Mouse (Mus musculus) heart, postnatal 10 days (tissue): ENCODE data around the gene Rabl6. TPM values are rescaled to one million over a fixed set of nuclear protein-coding genes. Genes with fewer than 3 reads are reported as not detected.

Source experiments
- DNase-seq, 2 experiments: peaks; one replicate each; pipeline ENCODE4 v3.0.0; 2021
- intact Hi-C: fragments of 180-260 bp; cut with DNase I; formaldehyde crosslinking; loops from one replicate; pipeline ENCODE4 v1.15.1; 2025
- total RNA-seq, 2 experiments: library from RNA; stranded (reverse); gene quantifications; 2 replicates each; pipeline ENCODE4 v1.2.3; 2021

Gene Rabl6
- total RNA-seq, 2 experiments from 2014 or later, result 49.4 to 57.6 TPM

DNA sequence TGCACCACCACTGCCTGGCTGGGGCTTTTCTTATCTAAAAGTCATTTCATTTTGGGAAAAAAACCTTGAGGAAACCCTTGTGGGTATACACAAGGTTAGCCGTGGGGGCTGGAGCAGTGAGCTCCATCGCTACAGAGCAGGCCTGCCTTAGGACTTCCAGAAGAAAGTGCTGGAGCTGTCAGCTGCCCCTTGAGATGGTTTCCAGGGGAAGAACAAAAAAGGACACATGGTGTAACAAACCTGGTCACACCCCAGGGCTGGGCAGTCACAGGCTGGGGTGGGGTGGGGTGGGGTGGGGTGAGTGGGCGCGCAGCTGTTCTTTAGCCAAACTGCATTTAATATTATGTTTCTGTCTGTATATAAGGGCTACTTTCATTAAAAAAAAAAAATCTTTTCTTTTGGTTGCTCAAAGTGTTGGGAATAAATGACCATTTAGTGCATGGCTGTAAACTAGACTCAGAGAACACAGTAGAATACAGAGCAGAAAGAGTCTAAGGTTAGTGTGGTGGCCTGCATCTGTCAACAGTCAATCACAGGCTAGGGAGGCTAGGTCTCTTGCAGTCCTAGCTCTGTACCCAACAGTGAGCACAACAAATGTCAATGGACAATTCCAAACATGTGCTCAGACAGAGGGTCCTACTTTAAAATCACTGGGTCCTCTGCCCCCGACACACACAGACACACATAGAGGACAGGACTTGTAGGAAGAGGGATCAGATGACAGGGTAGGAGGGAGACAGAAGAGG is 11.4 kb downstream of the Rabl6 start:
- no peak for DNase-seq
- intact Hi-C loops, result no loop called here

DNA sequence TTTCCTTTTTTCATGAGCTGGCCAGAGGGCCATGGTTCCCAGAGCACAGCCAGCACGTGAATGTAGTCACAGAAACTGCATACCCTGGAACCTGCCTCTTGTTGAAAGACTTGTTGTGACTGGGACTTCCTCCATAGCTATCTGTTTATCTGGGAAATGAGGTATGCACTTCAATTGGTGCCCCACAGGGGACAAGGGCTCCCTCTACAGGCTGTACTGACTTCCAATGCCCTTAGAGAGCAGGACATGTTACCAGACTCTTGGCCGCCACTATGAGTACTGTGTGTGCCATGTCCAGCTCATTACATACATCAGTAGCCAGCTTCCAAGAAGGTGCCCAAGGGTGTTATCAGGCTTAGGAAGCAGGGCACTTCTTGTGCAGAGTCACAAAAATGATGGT is 16.5 kb downstream of the Rabl6 start:
- intact Hi-C loops, result no loop called here
- DNase-seq, result no peak

DNA sequence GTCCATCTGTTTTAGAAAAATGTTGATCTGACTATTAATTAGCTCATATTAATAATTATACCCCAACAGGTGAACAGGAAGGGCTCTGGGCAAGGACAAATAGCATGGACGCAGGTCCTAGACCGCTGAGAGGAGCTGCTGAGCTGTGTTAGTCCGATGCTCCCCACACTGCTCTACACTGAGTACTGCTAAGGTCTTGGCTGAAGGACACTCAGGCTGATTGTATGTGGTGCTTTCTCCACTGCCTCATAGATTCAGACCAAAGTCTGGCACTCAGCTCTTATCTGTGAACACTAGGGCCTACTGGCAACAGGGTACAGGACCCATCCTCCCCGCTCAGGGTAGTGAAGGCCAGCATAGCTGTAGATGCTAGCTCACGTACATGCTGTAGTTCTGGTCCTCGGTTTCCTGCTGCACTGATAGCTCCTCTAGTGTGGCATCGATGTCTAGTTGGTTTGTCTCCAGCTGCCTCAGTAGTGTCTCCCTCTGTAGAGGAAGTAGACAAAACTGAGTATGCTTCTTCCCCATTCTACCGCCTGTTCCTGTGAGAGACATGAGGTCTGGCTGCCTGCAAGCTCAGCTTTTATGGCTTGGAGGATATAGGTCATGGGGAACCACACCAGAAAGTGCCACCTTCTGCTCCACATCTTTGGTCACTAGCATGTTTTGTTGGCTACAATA is 20.0 kb downstream of the Rabl6 start:
- DNase-seq, result no peak
- intact Hi-C loops, result no loop called here

DNA sequence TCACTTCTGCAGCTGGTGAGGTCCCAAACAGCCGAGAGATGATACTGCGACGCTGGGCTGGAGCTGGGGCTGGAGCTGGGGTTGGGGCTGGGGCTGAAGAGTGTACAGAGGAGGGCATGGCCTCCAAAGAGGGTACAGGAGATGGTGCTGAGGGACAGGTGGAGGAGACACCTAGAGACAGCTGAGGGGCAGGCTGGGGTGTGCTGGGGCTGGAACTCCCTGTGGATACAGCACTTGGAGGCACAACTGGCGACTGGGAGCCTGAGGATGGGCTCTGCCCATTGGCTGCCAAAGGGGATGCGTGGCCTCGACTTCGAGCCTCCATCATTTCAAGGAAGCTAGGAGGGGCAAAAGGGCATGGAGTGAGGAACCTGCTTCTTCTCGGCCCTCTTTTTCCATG is 21.0 kb downstream of the Rabl6 start:
- intact Hi-C loops, result no loop called here

DNA sequence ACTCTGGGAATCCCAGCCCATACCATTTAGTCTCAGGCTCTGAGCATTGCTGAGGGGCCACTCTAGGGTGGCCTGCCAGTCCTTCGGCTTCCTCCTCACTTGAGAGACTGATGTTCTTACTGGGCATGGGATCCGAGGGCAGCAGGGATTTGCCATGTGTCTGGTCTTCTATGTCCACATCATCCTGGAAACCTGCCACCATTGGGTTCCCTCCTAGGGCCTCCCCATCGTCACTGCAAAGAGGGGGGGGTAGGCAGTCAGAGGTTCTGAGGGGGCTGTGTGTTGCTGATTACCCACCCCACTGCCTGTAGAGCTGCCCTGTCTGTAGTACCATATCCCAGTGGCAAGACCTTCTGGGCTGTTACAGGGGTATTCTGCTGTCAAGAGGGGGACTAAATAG is 22.7 kb downstream of the Rabl6 start:
- DNase-seq, result no peak
- intact Hi-C loops, result no loop called here

More for the DNA sequence above, 21.0 kb downstream of the Rabl6 start:
- no peak for DNase-seq

DNA sequence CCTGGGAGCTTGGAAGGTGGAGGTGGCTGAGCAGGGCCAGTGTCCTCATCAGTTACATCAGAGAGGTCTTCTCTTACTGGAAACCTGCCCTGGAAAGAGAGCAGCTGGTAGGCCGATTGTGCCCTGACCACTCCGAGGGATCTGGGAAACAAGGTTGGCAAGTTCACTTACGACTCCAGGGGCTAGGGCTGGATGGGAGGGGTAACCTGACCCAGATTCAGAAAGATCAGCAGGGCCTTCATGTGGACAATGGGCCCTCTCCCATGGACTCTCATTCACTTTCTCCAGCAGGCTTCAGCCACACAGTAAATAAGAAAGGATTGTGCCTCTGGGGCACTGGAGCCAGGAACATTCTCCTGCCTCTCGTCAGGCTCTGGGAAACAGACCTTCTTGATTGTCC is 23.5 kb downstream of the Rabl6 start:
- intact Hi-C loops, result no loop called here
- DNase-seq, result no peak

DNA sequence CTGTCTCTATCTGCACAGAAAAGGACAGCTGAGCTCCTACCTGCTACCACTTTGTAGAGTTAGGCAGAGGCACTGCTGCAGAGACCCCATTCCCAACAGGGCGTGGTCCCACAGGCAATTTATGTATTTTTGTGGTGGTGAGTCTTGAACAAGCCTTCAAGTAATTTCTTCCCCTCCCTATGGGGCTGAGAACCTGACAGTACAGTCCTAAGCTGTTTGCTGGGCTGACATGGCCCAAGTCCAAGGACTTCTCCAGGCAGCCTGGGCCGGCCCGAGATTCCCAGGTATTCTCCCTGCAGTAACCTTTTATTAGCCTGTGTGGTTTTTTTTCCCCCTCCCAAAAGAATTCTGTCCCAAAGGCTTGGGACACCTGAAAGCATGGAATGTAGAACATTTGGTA is 24.2 kb downstream of the Rabl6 start:
- intact Hi-C loops, result no loop called here
- no peak for DNase-seq

DNA sequence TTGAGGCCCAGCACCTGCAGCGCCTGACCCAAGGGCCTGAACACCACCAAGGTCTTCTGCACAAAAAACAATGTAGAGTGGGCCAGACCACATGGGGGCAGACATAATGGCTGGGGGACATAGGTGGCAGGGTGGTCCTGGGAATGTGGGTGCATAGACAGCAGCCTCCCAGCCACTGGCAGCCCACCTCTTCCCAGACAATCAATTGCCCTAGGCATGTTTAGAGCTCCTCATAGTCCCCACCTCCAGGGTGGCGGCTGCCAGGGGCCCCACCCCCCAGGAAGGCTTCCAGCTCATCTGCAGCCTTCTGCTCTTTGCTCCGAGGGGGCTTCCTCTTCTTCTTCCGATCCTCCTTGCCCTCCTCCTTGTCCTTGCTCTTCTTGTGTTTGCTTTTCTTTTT is 24.8 kb downstream of the Rabl6 start:
- intact Hi-C loops, result no loop called here
- DNase-seq, result no peak

DNA sequence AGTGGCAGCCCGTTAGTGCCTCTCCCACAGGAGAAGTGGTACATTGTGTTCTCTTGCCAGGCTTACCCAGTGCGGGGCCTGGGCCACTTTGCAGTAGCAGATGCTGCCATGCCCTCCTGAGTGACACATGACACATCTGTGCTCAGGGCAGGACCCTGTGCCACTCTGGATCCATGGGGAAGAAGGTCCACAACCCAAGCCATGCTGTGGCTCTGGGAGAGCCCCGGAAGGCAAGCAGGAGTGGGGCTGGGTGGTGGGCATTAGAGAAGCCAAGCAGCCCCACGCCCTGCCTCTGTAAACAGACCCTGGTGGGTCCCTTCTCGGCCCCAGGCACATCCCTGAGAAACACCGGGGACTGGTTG is 25.2 kb downstream of the Rabl6 start:
- intact Hi-C loops, result no loop called here
- DNase-seq, result no peak

DNA sequence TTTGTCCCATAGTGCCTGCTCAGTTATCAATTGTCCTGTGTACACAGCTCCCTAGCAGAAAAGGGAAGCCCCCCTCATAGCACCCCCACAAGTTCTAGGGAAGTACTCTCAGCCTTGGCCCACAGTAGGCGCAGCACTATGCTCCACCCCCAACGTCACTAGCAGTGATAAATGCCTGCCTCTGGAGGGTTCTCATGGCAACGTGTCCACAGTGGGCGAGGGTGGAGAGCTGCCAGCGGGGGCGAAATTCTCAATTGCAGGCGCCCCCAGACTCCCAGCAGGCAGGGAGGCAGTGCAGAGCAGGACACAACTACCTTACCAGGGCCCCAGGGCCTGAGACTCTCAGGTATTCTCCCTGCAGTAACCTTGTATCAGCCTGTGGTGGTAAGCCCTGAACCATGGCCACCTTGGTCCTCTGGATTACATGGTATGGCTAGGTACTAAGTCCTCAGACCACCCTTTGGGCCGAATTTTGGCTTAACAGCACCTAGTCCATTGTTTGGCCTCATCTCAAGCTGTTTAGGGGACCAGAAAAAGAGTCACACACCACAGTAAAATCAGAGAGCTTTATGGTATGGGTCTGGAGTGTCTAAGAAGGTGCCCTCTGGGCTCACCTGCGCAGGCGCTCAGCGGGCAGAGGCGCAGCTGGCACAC is 25.7 kb downstream of the Rabl6 start:
- intact Hi-C loops, result no loop called here
- peak in 1 of 2 experiments; percentile 32 for DNase-seq

DNA sequence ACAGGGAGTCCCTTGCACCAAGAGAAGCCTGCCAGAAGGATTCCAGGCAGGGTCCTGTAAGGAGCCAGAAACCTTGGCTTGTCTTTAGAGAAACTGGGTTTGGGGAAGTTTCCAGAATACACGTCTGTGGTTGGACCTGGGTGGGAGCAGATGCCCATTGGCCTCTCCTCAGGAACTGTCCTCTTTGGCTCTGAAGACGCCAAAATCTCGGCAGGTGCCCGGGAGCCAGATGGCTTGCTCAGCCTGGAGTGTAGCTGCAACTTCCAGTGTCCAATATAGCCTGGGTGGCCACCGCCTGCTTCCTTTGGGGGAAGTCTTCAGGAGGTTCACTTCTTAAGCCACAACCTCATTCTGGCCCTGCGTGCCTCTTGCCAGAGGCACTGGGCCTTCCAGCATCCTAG is 26.4 kb downstream of the Rabl6 start:
- peak in 1 of 2 experiments; percentile 27 for DNase-seq
- intact Hi-C loops, result no loop called here

DNA sequence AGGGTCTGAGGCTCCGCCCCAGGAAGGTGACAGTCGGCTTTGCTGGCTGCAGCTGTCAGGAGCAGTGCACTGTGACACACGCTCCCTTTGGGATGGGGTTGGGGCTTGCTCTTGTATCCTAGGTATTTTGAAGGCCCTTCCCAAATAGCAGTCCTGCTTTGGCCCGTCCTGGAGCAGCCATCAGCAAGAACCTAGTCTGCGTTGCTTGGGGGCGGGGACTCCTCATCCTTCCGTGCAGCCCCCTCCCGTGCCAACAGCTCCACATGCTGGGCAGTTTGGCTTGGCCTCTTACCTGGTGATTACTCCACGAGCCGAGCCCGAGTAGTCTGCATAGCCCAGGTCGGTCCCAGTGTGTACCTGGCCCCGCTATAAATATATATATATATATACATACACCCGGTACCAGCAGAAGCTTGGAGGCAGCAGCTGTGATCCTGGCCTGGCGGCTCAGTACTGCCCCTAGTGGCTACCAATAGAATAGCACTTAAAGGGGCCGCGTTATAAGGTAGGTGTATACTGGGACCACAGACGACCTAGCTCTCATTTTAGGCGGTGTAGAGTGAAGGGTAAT is 26.9 kb downstream of the Rabl6 start, which contains the start of gene Ajm1:
Ajm1 (minus strand) TSS at position 464 of the 571 bp plus-strand sequence.
- intact Hi-C loops, result no loop called here
- peak; percentile 76 to 81 for DNase-seq

DNA sequence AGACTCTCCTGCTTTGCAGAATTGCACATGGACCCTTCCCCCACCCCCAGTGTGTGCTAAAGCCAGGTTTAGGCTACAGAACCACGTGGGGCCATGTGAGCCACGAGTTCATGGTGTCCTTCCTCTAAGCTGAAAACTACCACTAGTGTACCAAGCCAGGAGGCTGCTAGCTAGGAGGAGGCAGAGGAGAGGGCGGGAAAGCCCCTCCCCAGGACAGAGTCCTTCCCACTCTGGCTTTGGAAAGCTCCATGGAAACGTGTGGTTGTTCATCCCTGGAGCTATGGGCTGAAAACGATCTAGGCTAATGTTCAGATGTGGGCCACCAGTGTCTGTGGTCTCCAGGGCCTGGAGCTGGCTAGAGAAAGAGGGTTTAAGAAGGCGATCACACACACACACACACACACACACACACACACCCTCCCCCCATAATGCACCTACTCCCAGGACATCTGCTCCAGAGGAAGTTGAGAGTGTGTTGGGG is 27.7 kb downstream of the Rabl6 start:
- DNase-seq, result no peak
- intact Hi-C loops, result no loop called here

DNA sequence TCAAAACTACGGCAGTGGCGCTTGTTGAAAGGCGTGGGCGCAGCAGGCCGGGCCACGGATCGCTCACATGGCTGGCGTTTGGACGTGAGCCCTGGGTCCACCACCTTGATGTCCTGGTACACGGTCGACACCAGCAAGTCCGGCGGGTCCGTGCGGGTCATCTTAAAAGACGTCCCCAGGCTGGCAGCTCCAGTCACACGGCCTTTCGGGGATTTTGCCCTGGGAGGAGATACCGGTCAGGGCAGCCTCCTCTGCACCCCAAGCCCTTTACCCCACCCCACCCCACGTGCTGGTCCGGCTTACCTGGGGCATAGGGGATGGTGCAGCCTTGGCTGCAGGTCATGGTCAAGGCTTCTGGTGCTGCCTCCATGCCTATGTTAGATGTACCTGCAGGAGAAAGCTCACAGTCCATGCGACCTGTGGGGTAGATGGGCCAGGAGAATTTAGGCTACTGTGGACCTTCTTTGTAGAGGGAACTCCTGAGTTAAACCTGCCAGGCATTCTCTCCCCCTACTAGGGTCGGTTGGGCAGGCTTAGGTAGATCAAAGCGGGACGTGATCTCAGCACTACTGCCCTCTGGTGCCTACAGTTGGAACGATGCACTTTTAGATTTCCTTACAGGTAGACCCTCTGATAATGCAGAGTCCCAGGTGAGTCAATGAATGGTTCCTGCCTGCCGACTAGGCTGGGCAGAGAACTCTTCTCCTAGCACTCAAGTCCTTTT is 28.4 kb downstream of the Rabl6 start:
- peak in 1 of 2 experiments; percentile 43 for DNase-seq
- intact Hi-C loops, result no loop called here

DNA sequence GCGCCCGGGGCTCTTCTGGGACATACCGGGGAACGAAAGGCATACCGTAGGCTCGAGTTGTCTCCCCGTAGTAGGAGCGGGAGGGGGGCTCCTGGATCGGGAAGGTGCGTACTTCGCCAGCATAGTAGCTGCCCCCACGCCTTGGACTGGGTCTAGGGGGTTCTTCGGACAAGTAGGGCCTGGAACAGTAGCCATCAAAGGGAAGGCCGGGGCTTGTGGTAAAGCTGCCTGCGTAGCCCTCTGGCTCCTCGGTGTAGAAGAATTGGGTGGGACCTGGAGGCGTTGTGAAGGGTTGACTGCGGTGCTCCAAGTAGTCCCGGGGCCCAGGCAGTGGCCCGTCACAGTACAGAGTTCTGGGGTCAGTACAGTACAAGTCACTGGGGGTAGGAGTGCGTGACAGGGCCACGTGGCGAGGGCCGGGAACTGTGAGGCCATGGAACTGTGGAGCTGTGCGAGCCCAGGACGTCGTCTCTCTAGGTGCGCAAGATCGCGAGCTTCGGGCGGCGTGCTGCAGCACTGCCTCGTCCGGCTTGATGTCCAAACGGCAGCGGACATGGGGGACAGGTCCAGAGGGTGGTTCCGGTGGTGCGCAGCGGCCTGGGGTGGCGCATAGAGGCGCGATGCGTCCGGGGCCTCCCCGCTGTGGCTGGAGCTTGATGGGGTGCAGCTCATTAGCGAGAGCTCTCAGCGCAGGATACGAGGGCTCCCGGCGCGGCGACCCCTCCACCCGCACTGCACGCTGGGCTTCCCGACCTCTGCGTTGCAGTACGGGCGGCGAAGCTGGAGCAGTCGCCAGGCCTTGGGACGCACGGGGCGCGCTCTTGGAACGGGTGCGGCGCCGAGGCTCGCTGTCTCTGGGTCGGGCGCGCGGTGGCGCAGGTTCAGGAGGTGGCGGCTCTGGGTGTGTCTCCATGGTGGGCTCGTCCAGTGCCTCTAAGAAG is 29.3 kb downstream of the Rabl6 start:
- intact Hi-C loops, result no loop called here
- DNase-seq, result no peak

DNA sequence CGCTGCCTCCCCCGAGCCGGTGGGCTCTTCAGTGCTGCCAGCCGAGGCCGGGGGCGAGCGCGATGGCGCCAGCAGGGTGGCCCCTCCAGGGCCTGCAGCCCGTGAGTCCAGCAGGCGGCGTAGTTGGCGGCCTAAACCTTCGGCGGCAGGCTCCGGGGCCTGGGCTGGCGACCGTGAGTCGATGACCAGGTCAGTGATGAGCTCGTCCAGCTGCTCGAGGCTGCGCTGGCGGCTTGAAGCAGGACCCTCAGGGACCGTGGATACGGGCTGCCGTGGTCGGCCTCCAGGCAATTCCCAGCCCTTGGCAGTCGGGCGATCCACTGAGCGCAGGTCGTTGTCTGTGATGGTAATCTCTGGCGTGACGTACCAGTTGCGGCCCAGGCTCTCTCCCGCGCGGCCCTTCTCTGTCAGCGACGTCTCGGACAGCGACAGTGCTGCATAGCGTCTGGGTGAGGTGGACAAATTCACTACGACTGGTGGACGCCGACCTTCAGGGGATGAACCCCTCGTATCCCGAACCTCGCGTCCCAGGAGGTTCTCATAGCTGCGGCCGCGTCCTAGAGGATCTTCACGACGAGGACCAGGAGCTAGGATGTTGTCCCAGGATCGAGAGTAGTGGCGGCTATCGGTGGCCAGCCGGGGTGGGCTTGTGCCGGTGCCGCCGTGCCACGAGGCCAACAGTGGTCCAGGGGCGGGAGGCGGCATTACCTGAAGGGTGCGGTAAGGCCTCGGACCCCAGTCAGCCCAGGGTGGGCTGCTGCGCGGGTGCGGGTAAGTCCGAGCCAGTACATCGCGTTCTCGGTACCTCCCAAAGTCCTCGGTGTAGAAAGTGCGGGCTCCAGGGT is 30.1 kb downstream of the Rabl6 start:
- no peak for DNase-seq
- intact Hi-C loops, result no loop called here

DNA sequence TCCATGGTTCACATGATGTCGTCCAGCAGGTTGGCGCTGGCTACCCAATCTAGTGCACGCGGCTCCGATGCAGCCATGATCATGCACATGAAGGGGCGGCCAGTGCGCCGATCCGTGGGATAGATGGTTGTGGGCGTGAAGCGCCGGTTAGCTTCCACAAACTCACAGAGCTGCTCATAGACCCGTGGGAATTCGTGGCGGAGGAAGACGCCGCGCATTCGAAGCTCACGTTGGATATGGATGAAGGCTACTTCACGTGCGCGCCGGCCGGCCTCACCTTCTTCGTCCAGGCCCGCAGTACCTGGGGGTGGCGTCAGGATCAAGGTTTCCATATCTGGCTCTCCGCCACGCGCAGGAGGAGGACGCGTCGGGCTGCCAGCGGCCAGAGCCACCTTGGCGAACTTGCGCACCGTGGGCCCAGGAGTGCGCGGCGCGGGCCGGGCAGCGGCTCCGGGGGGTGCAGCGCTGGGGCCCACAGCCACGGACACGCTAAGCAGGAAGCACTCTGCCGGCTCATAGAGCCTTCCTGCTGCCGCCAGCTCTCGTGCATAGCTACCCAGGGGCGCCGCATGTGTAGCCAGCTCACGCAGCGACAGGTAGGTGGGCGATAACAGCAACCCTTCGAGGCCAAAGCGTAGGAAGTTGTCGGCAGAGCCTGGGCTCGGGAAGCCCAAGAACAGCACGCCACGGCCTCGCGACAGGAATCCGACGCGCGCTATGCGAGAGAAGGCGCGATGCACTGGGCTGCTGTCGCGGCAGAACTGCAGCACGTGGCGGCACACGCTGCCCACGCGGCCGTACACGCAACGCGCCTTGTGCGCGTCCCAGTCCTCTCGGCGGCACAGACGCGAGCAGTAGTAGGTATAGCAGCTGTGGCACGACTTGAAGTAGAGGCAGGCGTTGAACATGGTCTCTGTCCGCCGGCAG is 31.1 kb downstream of the Rabl6 start:
- DNase-seq, result no peak

More for the DNA sequence above, 31.1 kb downstream of the Rabl6 start:
- intact Hi-C loops, result no loop called here
